11 mouse cellular contexts compared by ENCODE assay signal in genomic region chr14:23782845-23783609, GRCm38 (mm10).
DNase-seq lines count a peak whose midpoint lies in the region; ATAC-seq and TF ChIP-seq lines count a peak whose summit lies in the region.
"Had no signal": no experiment of that assay in that cellular context is flagged by ENCODE, and none has a peak within 500 bp of the region (broad histone marks: within the 10 kb centered on the region; RNA-seq: fewer than 3 reads in every experiment).

No protein-coding gene starts in this region.

- no peaks in the 10 kb centered on the region for H3K27me3 ChIP-seq in forebrain, embryonic 13.5 days
- H3K27me3 ChIP-seq in forebrain, embryonic 12.5 days = no peaks in the 10 kb centered on the region
- no peaks in the 10 kb centered on the region for H3K27me3 ChIP-seq in CH12.LX (replicated peaks)
- H3K27me3 ChIP-seq: kidney, embryonic 15.5 days had no signal

- dilution Hi-C loops in CH12.LX (cut with MboI; ENCODE audit: extremely low pct_ligation_motif_present, extremely low pct_unique_long_range_greater_than_20kb, low sequenced_read_pairs) = no loop called here

- H3K4me1 ChIP-seq in forebrain, embryonic 13.5 days = peaks cover 9% of the 10 kb centered on the region
- peaks cover 5% of the 10 kb centered on the region for H3K4me1 ChIP-seq in forebrain, embryonic 12.5 days
- no peaks in the 10 kb centered on the region for H3K4me1 ChIP-seq in CH12.LX (ENCODE audit: control insufficient read depth in 1 of 2, insufficient read depth in 2 of 2)

- peak; percentile 53 for ATAC-seq in forebrain, embryonic 13.5 days
- ATAC-seq in forebrain, embryonic 12.5 days (ENCODE audit: low FRiP score) = no peak

- DNase-seq in layer of hippocampus, adult 8-10 months (ENCODE audit: low spot score in 2 of 2) = peak; percentile 58 to 63
- DNase-seq in layer of hippocampus, postnatal 25 days (ENCODE audit: extremely low spot score in 1 of 2, low spot score in 1 of 2) = no peak
- DNase-seq in CH12.LX (ENCODE audit: extremely low read depth) = peak; percentile 30
- DNase-seq in layer of hippocampus, adult 9-10 months (ENCODE audit: low spot score) = peak; percentile 67
- no peak for DNase-seq in thymus, postnatal 0 days (ENCODE audit: low spot score)
- no peak for DNase-seq in heart, adult 9 months (ENCODE audit: low spot score in 2 of 2)
- DNase-seq: liver had no signal

- no peak for TF ChIP-seq RAD21 in CH12.LX (IDR thresholded peaks at IDR 0.05; ENCODE audit: low read depth, low read length)

- H3K79me2 ChIP-seq in CH12.LX (replicated peaks; ENCODE audit: control insufficient read depth, extremely low read depth, insufficient read depth, poor library complexity, severe bottlenecking) = no peaks in the 10 kb centered on the region

- no peak for TF ChIP-seq POLR2A in CH12.LX (IDR thresholded peaks at IDR 0.05; ENCODE audit: low read depth, low read length)

- H3K9me3 ChIP-seq in forebrain, embryonic 13.5 days (replicated peaks) = no peaks in the 10 kb centered on the region
- no peaks in the 10 kb centered on the region for H3K9me3 ChIP-seq in forebrain, embryonic 12.5 days
- H3K9me3 ChIP-seq in CH12.LX (replicated peaks; ENCODE audit: low read length) = no peaks in the 10 kb centered on the region
- H3K9me3 ChIP-seq: kidney, embryonic 15.5 days had no signal

- H3K36me3 ChIP-seq in forebrain, embryonic 13.5 days (ENCODE audit: poor library complexity, severe bottlenecking) = no peaks in the 10 kb centered on the region
- no peaks in the 10 kb centered on the region for H3K36me3 ChIP-seq in forebrain, embryonic 12.5 days (replicated peaks)
- no peaks in the 10 kb centered on the region for H3K36me3 ChIP-seq in CH12.LX (replicated peaks in 1 of 2; ENCODE audit: control insufficient read depth in 1 of 2, insufficient read depth in 1 of 2, low read length in 1 of 2)
- H3K36me3 ChIP-seq: kidney, embryonic 15.5 days had no signal

- in situ Hi-C loops in CH12.LX (cut with MboI; ENCODE audit: low pct_ligation_motif_present, low pct_unique_long_range_greater_than_20kb, low sequenced_read_pairs) = no loop called here

- H3K9ac ChIP-seq in forebrain, embryonic 13.5 days = no peak overlapping the region
- H3K9ac ChIP-seq in forebrain, embryonic 12.5 days = no peak overlapping the region
- H3K9ac ChIP-seq in CH12.LX (ENCODE audit: insufficient read depth, low read depth) = no peak overlapping the region
- H3K9ac ChIP-seq: kidney, embryonic 15.5 days had no signal

- H3K4me2 ChIP-seq in forebrain, embryonic 13.5 days = 0 out of 2 replicates have a peak overlapping the region, but pooled peaks have one; percentile 5
- H3K4me2 ChIP-seq in forebrain, embryonic 12.5 days = no peak overlapping the region
- no peak overlapping the region for H3K4me2 ChIP-seq in CH12.LX (ENCODE audit: insufficient read depth, low read depth, poor library complexity, severe bottlenecking)
- H3K4me2 ChIP-seq: kidney, embryonic 15.5 days had no signal

- no peak overlapping the region for H3K4me3 ChIP-seq in forebrain, embryonic 13.5 days
- no peak overlapping the region for H3K4me3 ChIP-seq in forebrain, embryonic 12.5 days (replicated peaks)
- no peak overlapping the region for H3K4me3 ChIP-seq in CH12.LX (replicated peaks in 1 of 3; ENCODE audit: low read depth in 2 of 3, low read length in 2 of 3, poor library complexity in 1 of 3)
- H3K4me3 ChIP-seq: kidney, embryonic 15.5 days had no signal

- no peak overlapping the region for H3K27ac ChIP-seq in forebrain, embryonic 13.5 days
- H3K27ac ChIP-seq in forebrain, embryonic 12.5 days = no peak overlapping the region
- H3K27ac ChIP-seq in CH12.LX (ENCODE audit: insufficient read depth, low read depth) = no peak overlapping the region
- H3K27ac ChIP-seq: kidney, embryonic 15.5 days; stomach, postnatal 0 days had no signal

- TF ChIP-seq EP300 in CH12.LX (IDR thresholded peaks at IDR 0.05; ENCODE audit: low read length) = no peak

- TF ChIP-seq CTCF in CH12.LX (conservative IDR thresholded peaks at IDR 0.05 in 1 of 2, IDR thresholded peaks at IDR 0.05 in 1 of 2; ENCODE audit: low read depth in 2 of 2, low read length in 2 of 2) = no peak

- 52% methylated on average over 8 of the region's 8 CpGs for WGBS in forebrain, embryonic 13.5 days
- WGBS in forebrain, embryonic 12.5 days = 64% methylated on average over 8 of the region's 8 CpGs

TF ChIP-seq in CH12.LX, 34 proteins besides CTCF, POLR2A, EP300 and RAD21:
- no peak for TF ChIP-seq USF2 (conservative IDR thresholded peaks at IDR 0.05; ENCODE audit: low read depth, low read length)
- TF ChIP-seq MEF2A (IDR thresholded peaks at IDR 0.05; ENCODE audit: borderline replicate concordance, low read depth, low read length) = no peak
- no peak for TF ChIP-seq NRF1 (IDR thresholded peaks at IDR 0.05; ENCODE audit: low read depth, low read length)

Comparison
In these comparisons a context has a peak if more than half of its experiments do, and no peak if none do; other contexts are left out.
1. DNase-seq: peak in layer of hippocampus, adult 8-10 months (2 of 2), CH12.LX (single experiment) and layer of hippocampus, adult 9-10 months (single experiment); none in layer of hippocampus, postnatal 25 days (0 of 2), thymus, postnatal 0 days (single experiment) and heart, adult 9 months (0 of 2).